Mouse (Mus musculus) ES-E14 (cell line): ENCODE measurements around the gene Zfp781.
"Not testable (repeated sequence)": the region's sequence is repeated elsewhere in the genome, so short reads cannot be mapped to it uniquely, and the experiment has no call there.

Source experiments
- CHD2 ChIP-seq: IDR thresholded peaks from 2 replicates; pipeline ENCODE4 v1.6.1; 2014; ENCODE audit warnings: mild to moderate bottlenecking, low read depth, low read length, inconsistent platforms
- HCFC1 ChIP-seq: IDR thresholded peaks from 2 replicates; pipeline ENCODE4 v1.6.1; 2012; ENCODE audit warnings: low read length, inconsistent platforms, borderline replicate concordance; ENCODE audit not compliant: insufficient read depth
- ZC3H11A ChIP-seq: IDR thresholded peaks from 2 replicates; pipeline ENCODE4 v1.6.1; 2012; ENCODE audit warnings: low read depth, mild to moderate bottlenecking, inconsistent platforms, low read length, borderline replicate concordance

- not testable (repeated sequence) for TF ChIP-seq HCFC1, CHD2, ZC3H11A
Measured at GRCm38 (mm10) chr10:81863409-81864407, 66.6 kb downstream of the Zfp781 start, which contains the start of gene Gm32687.
